Mouse (Mus musculus): ENCODE data around the gene Plxna2.

- TF ChIP-seq CTCF (IDR thresholded peaks at IDR 0.05) (no peak), EP300 (IDR thresholded peaks at IDR 0.05) (no peak)
These were observed 156.7 kb downstream of the Plxna2 start for GRCm38 (mm10) chr1:194774754-194775153.
